ENCODE assay signal across 8 mouse cellular contexts in the genomic region with DNA sequence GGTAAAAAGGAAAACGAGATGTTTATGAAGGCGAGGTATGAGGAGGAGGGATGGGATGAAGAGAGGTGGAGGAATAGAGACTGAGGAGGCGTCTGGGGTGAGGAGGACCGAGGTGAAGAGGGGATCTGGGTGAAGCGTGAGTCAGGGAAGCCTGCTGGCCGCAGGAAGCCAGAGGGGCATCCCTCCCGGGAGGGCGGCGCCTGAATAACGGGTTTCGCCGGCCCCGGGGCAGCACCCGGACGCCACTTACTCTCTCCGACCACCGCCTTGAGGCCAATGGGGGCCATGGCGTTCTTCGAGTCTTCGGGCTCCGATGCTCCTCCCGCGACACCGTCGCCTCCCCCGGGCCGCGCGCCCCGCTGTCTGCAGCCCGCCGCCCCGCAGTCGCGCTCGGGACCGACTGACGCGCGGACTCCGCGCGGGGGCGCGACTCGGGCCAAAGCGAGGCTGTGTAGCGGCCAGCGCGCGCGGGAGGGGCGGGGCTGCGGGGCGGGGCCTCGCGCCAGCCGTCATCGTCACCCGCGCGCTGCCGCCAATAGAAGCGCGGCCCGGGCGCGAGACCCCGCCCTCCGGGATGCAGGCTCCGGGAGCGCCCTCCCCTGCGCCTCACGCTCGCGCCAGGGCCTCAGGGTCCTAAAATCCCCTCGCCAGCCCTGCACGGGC. TPM values are rescaled to one million over a fixed set of nuclear protein-coding genes. Genes with fewer than 3 reads are reported as not detected.
DNase-seq lines count a peak whose midpoint lies in the region; ATAC-seq and TF ChIP-seq lines count a peak whose summit lies in the region.

A gene (minus strand): TSS at position 441 of the 663 bp plus-strand sequence.

- no peaks in the 10 kb centered on the region for H3K9me3 ChIP-seq in E14TG2a.4 (ENCODE audit: low read length)
- no peaks in the 10 kb centered on the region for H3K9me3 ChIP-seq in forebrain, embryonic 10.5 days
- no peaks in the 10 kb centered on the region for H3K9me3 ChIP-seq in heart, embryonic 15.5 days (replicated peaks)
- no peaks in the 10 kb centered on the region for H3K9me3 ChIP-seq in liver, embryonic 16.5 days (replicated peaks; ENCODE audit: control insufficient read depth, low read length)
- no peaks in the 10 kb centered on the region for H3K9me3 ChIP-seq in neural tube, embryonic 12.5 days
- no peaks in the 10 kb centered on the region for H3K9me3 ChIP-seq in stomach, postnatal 0 days (ENCODE audit: control insufficient read depth, low read length)

- TF ChIP-seq CTCF in E14TG2a.4 (conservative IDR thresholded peaks at IDR 0.05; ENCODE audit: low read length), result no peak
- TF ChIP-seq CTCF in stomach, postnatal 0 days (IDR thresholded peaks at IDR 0.05; ENCODE audit: low read depth), result peak; percentile 2; the same call in 1 of the 2 replicates

- ATAC-seq in heart, embryonic 15.5 days (replicated peaks; ENCODE audit: insufficient number of reproducible peaks, insufficient read depth, low FRiP score, low read depth), result peak; percentile 93
- peak; percentile 98 for ATAC-seq in liver, embryonic 16.5 days (ENCODE audit: low read depth)
- peak; percentile 90 for ATAC-seq in neural tube, embryonic 12.5 days (ENCODE audit: low FRiP score, low read depth)
- peak; percentile 96 for ATAC-seq in stomach, postnatal 0 days (ENCODE audit: low FRiP score, low TSS enrichment)

- DNase-seq in c-Kit-positive CD71-negative TER-119-negative erythroid progenitor cells, embryonic 14.5 days (ENCODE audit: low read depth), result peak; percentile 79
- DNase-seq in forebrain, embryonic 10.5 days (ENCODE audit: extremely low spot score, low spot score), result peak; percentile 83
- peak; percentile 96 for DNase-seq in kidney, postnatal 14 days
- DNase-seq in stomach, postnatal 0 days (ENCODE audit: low spot score), result peak; percentile 93

- no peak for TF ChIP-seq EP300 in stomach, postnatal 0 days (optimal IDR thresholded peaks at IDR 0.05)

- under 1% methylated on average over 75 of the region's 78 CpGs for WGBS in forebrain, embryonic 10.5 days
- under 1% methylated on average over 78 of the region's 78 CpGs for WGBS in heart, embryonic 15.5 days
- under 1% methylated on average over 57 of the region's 78 CpGs for WGBS in liver, embryonic 16.5 days (ENCODE audit: insufficient replicate concordance)
- under 1% methylated on average over 78 of the region's 78 CpGs for WGBS in neural tube, embryonic 12.5 days
- 0% methylated on average over 58 of the region's 78 CpGs for WGBS in stomach, postnatal 0 days

- H3K4me3 ChIP-seq in E14TG2a.4 (replicated peaks; ENCODE audit: low read length), result peak within 1 kb of the TSS; percentile 92
- H3K4me3 ChIP-seq in forebrain, embryonic 10.5 days, result peak within 1 kb of the TSS; percentile 88
- peak within 1 kb of the TSS; percentile 91 for H3K4me3 ChIP-seq in heart, embryonic 15.5 days
- peak within 1 kb of the TSS; percentile 73 for H3K4me3 ChIP-seq in liver, embryonic 16.5 days (ENCODE audit: low read depth, low read length)
- peak within 1 kb of the TSS; percentile 77 for H3K4me3 ChIP-seq in neural tube, embryonic 12.5 days
- H3K4me3 ChIP-seq in stomach, postnatal 0 days (ENCODE audit: low read depth, low read length), result peak within 1 kb of the TSS; percentile 73

- peak within 1 kb of the TSS; percentile 86 for H3K9ac ChIP-seq in heart, embryonic 15.5 days
- H3K9ac ChIP-seq in liver, embryonic 16.5 days (ENCODE audit: low read depth, low read length), result peak within 1 kb of the TSS; percentile 64
- H3K9ac ChIP-seq in neural tube, embryonic 12.5 days, result peak within 1 kb of the TSS; percentile 85
- peak within 1 kb of the TSS; percentile 73 for H3K9ac ChIP-seq in stomach, postnatal 0 days (ENCODE audit: low read length)

- H3K27me3 ChIP-seq in E14TG2a.4 (ENCODE audit: insufficient read depth, low read length), result peaks cover 32% of the 10 kb centered on the region
- H3K27me3 ChIP-seq in forebrain, embryonic 10.5 days (ENCODE audit: poor library complexity, severe bottlenecking), result peaks cover 27% of the 10 kb centered on the region
- peaks cover 9% of the 10 kb centered on the region for H3K27me3 ChIP-seq in heart, embryonic 15.5 days
- peaks cover 6% of the 10 kb centered on the region; the same call in 1 of the 2 replicates for H3K27me3 ChIP-seq in liver, embryonic 16.5 days (ENCODE audit: control insufficient read depth, insufficient read depth, low read depth, low read length)
- peaks cover 3% of the 10 kb centered on the region; the same call in 1 of the 2 replicates for H3K27me3 ChIP-seq in neural tube, embryonic 12.5 days (replicated peaks)
- H3K27me3 ChIP-seq in stomach, postnatal 0 days (ENCODE audit: control insufficient read depth, insufficient read depth, low read length), result no peaks in the 10 kb centered on the region

- H3K4me1 ChIP-seq in E14TG2a.4 (replicated peaks; ENCODE audit: low read depth, low read length), result peaks cover 36% of the 10 kb centered on the region
- H3K4me1 ChIP-seq in forebrain, embryonic 10.5 days, result peaks cover 29% of the 10 kb centered on the region
- peaks cover 19% of the 10 kb centered on the region for H3K4me1 ChIP-seq in heart, embryonic 15.5 days (replicated peaks)
- peaks cover 14% of the 10 kb centered on the region for H3K4me1 ChIP-seq in liver, embryonic 16.5 days (ENCODE audit: control insufficient read depth, low read depth, low read length)
- H3K4me1 ChIP-seq in neural tube, embryonic 12.5 days, result peaks cover 7% of the 10 kb centered on the region
- no peaks in the 10 kb centered on the region for H3K4me1 ChIP-seq in stomach, postnatal 0 days (replicated peaks; ENCODE audit: control insufficient read depth, insufficient read depth)

- H3K36me3 ChIP-seq in E14TG2a.4 (ENCODE audit: insufficient read depth, low read length), result no peaks in the 10 kb centered on the region
- H3K36me3 ChIP-seq in forebrain, embryonic 10.5 days (replicated peaks), result 0 out of 2 replicates have a peak, but pooled peaks cover 2% of the 10 kb centered on the region
- no peaks in the 10 kb centered on the region for H3K36me3 ChIP-seq in heart, embryonic 15.5 days
- H3K36me3 ChIP-seq in liver, embryonic 16.5 days (ENCODE audit: control insufficient read depth, insufficient read depth), result no peaks in the 10 kb centered on the region
- peaks cover 2% of the 10 kb centered on the region; the same call in 1 of the 2 replicates for H3K36me3 ChIP-seq in neural tube, embryonic 12.5 days
- H3K36me3 ChIP-seq in stomach, postnatal 0 days (ENCODE audit: control insufficient read depth, insufficient read depth, low read length), result no peaks in the 10 kb centered on the region

- H3K4me2 ChIP-seq in heart, embryonic 15.5 days, result peak within 1 kb of the TSS; percentile 90
- peak within 1 kb of the TSS; percentile 94 for H3K4me2 ChIP-seq in liver, embryonic 16.5 days (ENCODE audit: low read depth, low read length)
- H3K4me2 ChIP-seq in neural tube, embryonic 12.5 days (replicated peaks), result peak within 1 kb of the TSS; percentile 95
- peak within 1 kb of the TSS; percentile 88 for H3K4me2 ChIP-seq in stomach, postnatal 0 days (replicated peaks; ENCODE audit: low read depth)

- H3K27ac ChIP-seq in forebrain, embryonic 10.5 days, result peak within 1 kb of the TSS; percentile 87
- peak within 1 kb of the TSS; percentile 93 for H3K27ac ChIP-seq in heart, embryonic 15.5 days
- H3K27ac ChIP-seq in liver, embryonic 16.5 days (ENCODE audit: low read length), result 0 out of 2 replicates have a peak within 1 kb of the TSS, but pooled peaks have one; percentile 12
- peak within 1 kb of the TSS; percentile 59 for H3K27ac ChIP-seq in neural tube, embryonic 12.5 days
- H3K27ac ChIP-seq in stomach, postnatal 0 days (replicated peaks), result peak within 1 kb of the TSS; percentile 80

RNA-seq across cellular contexts. Expression of the gene that starts here (rescaled TPM):
- polyA plus RNA-seq in forebrain, embryonic 10.5 days (2016; fragmentation: Nextera tagmentation; extraction: Ambion mirVana), result 18.7 and 20.8 TPM in 2 replicates
- 23.8 and 28.3 TPM in 2 replicates for polyA plus RNA-seq in heart, embryonic 15.5 days (2015; fragmentation: Nextera tagmentation; extraction: Ambion mirVana)
- polyA plus RNA-seq in liver, embryonic 16.5 days (2015; fragmentation: Nextera tagmentation; extraction: Ambion mirVana), result 2.6 and 2.9 TPM in 2 replicates
- polyA plus RNA-seq in neural tube, embryonic 12.5 days (2016; fragmentation: Nextera tagmentation; extraction: Ambion mirVana), result 121 and 130 TPM in 2 replicates
- 9.3 and 9.5 TPM in 2 replicates for polyA plus RNA-seq in stomach, postnatal 0 days (2015; fragmentation: Nextera tagmentation; extraction: Ambion mirVana)

Comparison
In these comparisons a context has a peak if more than half of its experiments do, and no peak if none do; other contexts are left out.
1. Peak in every context shown above with its lines: DNase-seq, ATAC-seq, H3K4me3 ChIP-seq and H3K27ac ChIP-seq.
2. H3K27ac ChIP-seq: peak in every context shown above with its lines; median percentile 93 in heart, embryonic 15.5 days; 87 in forebrain, embryonic 10.5 days; 80 in stomach, postnatal 0 days; 59 in neural tube, embryonic 12.5 days; 12 in liver, embryonic 16.5 days.